Mouse (Mus musculus) urinary bladder, postnatal 25 days (tissue): ENCODE measurements around the gene Slc2a9.
A peak's percentile ranks its signal among the peaks of the same experiment; 100 is the strongest.

ENCODE experiments used
- DNase-seq: peaks from one replicate; pipeline ENCODE4 v3.0.0; 2022; ENCODE audit warnings: low spot score

The Slc2a9 gene

DNA sequence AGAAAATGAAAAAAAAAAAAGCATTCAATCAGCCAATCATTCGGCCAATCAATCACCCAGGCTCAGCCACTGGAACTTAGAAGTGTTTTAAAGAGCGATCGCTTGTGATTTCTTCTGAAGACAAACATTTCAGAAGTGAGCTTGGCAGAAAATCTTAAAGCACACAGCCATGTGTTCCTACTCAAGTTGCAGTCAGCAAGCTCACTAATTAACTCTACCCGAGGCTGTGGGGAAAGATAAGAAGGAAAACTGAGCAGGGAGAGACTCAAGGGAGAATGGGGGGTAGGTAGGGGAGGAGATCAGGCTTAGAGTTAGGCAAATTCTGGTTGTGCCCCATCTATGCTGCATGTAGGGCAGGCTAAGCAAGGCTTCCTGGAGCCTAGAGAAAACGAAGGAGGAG is 130.6 kb downstream of the Slc2a9 start:
- no peak for DNase-seq

DNA sequence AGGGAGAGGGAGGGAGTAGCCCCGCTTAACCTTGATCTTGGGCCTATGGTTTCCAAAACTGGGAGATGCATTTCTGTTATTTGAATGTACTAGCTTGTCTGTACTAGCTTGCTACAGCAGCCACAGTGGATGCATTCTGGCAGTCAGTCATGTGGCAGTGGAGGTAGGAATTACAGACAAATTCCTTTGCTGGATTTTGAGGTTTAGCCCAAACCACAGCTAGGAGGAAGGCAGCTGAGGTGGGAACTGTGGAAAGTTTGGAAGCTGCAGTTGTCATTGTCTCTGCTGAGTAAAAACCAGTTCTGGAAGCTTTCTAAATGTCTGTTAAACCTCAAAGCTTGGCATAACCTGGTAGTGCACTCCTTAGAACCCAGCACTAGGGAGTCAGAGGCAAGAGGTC is 131.6 kb downstream of the Slc2a9 start:
- DNase-seq, result no peak

DNA sequence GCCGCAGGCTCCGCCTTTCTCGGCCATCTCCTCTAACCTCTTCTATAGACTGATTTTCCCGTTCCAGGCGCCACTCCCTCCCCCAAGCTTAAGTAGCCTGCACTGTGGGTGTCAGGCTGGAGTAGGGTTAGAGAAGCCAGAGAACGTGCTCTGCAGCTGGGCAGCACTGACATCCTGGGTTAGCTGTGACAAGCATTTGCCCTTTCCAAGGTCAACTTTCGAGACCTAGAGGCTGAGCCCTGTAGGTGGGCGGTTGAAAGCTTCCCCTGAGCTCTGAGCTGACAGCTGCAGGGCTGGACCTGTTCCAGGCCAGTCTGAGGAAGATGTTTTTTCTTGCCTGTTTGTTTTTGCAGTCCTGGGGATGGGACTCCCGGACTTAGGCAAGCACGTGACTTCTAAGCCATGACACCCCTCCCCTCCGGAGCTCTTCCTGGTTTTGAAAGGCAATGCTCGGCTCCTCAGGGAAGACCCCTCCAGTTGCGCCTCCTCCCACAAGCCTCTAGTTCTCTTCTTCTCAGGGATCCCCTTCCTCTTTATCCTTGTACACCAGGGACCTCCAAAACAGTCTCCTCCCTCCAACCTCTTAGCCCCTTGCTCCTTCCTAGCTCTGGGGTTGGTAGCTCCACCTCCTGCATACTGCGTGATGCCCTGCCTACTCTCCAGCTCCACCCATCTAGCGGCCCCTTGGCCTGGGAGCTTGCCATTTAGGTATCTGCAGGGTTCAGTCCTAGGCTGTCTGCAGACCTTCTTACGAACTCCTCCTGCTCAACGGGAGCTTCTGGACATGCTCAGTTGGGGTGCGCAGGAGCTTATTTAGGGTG is 136.1 kb downstream of the Slc2a9 start:
- DNase-seq, result no peak

DNA sequence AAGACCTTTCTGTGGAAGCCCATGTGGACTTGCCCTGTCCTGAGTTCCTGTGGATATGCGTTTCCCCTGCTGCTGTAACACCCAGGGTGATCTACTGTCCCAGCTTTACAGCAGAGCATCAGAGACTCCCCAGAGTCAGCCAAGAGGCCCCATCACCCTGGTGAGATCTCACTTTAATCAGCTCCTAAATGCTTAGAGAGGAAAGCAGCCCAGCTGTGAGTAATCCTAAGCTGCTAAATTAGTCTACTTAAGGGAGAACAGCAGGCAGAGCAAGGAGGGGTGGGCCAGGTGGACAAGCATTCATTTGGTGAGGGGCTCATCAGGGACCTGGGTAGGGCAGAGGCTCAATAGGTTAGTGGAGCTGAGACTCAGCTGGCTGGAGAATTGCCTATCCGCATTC is 137.4 kb downstream of the Slc2a9 start:
- no peak for DNase-seq

GRCm38 (mm10) chr5:38364396-38364795 is 138.5 kb downstream of the Slc2a9 start:
- no peak for DNase-seq

GRCm38 (mm10) chr5:38359716-38360115 is 143.2 kb downstream of the Slc2a9 start:
- no peak for DNase-seq

DNA sequence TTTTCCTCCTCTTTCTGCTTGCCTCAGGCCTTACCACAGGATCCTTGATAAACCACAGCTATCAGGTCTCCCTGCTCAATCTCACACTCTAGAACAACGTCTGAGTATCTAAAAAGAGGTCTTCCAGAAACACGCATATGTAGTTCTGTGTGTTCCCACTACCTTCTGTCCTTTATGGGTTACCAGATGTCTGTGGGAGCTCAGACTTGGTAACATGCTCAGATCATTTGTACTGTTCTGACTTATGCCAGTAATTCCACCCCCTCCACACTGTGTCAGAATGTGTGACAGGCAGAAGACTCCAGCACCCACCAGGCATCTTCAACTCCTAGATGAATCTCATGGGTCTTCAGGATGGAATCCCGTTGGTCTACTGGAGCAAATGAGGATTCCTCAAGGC is 146.0 kb downstream of the Slc2a9 start:
- no peak for DNase-seq

DNA sequence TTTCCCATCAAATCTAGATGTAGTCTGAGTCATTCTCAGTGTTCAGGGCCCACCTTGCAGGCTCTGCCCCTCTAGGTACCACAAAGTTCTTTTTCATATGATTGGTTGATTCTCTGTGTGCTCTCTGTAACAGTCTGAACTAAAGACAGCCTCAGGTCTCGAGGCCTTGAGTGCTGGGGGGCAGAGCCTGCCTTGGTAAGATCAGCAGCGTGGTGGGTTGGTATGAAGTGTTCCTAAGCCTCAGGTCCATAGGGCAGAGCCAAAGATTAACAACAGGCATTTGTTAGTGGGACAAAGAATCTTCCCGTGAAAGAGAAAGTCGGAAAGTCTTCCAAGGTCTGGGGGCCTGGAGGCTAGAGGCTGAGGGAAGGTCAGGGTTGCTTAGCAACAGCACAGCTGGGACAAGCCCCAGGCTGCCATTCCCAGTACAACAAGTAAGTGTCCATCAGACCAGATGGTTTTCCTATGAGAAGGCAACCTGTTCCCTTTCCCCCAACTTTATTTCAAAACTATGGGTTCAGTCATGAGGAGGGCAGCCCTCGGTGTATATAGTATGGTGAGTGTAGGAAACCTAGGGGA is 152.5 kb downstream of the Slc2a9 start:
- no peak for DNase-seq

GRCm38 (mm10) chr5:38346646-38347432 is 156.1 kb downstream of the Slc2a9 start:
- DNase-seq, result peak; percentile 6

GRCm38 (mm10) chr5:38343101-38343500 is 159.8 kb downstream of the Slc2a9 start:
- no peak for DNase-seq

- no peak for DNase-seq
Measured at GRCm38 (mm10) chr5:38334582-38334981, 168.4 kb downstream of the Slc2a9 start.

DNA sequence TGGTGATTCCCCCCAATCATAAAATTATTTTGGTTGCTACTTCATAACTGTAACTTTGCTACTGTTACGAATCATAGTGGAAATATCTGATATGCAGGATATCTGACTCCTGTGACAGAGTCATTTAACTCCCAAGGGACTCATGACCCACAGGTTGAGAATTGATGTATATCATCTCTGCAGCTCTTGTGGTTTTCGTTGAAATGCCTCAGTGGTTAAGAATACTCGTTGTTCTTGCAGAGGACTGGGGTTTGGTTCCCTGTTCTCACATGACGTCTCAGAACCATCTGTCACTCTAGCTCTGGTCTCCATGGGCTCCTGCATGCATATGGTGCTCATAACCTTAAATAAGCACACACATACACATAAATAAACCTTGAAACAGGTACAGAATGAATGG is 169.6 kb downstream of the Slc2a9 start:
- DNase-seq, result no peak

DNA sequence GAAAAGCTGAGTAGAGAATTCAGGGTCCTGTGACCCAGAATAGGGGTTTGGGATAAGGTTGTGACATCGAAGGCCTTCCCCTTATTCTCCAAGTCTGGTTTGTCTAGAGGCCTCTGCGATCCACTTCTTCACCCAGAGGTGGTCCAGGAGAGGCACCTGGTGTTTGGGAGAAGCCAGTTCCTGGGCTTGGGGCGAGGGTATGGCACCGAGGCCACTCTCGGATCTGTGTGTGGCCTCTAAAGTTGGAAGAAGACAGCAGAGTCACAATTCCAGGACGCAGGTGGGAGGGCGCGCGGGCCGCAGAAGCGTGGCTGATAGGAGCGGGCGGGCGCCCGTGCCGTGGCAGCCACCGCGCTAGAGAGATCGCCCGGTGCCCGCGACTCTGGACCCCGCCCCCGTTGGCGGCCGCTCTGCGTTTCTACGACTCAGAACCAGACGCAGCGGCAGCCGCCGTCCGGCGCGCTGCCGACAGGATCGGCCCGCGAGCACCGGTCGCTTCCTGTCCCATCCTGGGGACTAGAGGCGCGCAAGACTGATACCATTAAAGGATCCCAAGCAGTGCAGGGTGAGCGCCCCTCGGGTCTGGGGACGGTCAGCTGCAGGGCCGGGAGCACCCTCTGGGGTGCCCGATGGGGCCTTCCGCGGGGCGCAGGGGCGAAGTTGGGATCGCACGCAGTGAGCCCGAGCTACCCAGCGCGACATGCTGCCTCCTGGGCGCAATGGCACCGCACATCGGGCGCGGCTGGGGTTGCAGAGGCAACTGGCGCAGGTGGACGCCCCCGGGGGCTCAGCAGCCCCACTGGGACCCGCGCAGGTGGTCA is 183.8 kb downstream of the Slc2a9 start, which contains the start of gene Drd5:
Drd5 (plus strand) TSS at position 402 of the 821 bp plus-strand sequence.
- no peak for DNase-seq

- no peak for DNase-seq
Measured at GRCm38 (mm10) chr5:38309795-38310194, 193.1 kb downstream of the Slc2a9 start.

- peak; percentile 21 for DNase-seq
Measured at GRCm38 (mm10) chr5:38308873-38309272, 194.1 kb downstream of the Slc2a9 start.

DNA sequence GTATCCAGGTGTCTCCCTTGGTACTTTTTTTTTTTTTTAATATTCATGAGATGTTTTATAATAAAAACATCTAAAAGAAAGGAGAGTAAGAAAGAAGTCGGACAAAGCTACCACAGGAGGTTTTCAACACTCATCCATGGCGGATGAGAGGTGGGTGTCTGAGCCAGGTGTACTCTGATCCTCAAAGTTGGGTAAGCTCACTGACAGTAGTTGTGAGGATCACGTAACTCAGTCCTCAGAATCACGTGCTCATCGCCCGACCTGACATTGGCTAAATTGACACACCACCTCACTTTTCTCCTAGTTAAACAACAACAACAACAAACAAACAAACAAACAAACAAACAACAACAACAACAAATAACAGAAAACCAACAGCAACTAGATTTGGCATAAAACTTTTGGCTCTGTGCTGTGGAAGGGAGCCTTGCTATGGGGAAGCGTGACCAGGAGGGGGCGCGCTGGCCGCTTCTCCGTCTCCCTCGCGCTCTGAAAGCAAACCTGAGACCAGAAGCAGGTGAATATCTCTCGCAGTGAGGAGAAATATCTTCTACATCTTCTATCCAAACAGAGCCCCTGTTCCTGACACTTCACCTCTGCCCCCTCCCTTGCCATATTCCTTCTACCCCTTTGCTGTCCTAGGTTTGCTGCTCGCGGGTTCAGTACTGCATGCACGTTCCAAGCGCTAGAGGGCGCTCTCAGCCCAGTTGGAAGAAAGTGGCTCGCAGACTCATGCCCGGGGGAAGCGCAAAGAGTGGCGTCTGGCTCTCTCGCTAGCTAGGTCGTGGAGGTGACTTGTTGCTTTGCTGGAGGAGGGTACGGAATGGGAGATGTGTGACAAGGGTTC is 195.5 kb downstream of the Slc2a9 start:
- peak; percentile 91 for DNase-seq

DNA sequence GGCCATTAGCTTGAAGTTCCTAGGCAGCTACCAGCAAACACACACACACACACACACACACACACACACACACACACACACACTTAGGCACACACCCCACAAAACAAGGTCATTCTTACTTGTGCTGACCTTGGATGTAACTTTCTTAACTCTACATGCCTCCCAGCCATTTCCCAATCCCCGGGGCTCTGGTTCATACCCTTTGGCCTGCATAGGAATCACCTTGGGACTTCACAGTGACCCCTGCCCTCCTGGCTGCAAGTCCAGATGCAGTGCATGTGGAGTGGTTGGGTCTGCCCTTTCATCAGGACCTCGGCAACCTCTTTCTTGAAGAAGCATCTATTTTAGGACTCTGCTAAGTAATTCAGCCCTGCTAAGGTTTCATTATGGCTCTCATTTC is 197.7 kb downstream of the Slc2a9 start:
- DNase-seq, result no peak

DNA sequence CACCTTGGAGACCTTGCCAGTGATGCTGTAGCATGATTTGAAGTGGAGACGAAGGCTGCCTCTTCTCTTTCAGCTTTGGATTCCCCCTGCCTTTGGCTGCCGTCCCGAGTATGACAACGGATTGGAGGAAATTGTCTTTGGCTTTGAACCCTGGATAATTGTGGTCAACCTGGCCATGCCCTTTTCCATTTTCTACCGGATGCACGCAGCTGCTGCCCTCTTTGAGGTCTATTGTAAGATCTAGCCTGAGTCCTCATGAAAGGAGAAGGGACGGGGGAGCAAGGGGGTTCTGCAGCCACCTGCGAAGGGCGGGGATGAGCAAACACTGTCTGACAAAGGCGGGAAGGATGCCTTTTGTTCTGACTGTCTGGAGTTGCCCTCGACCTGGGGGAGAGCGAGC is 200.3 kb downstream of the Slc2a9 start:
- DNase-seq, result no peak

DNA sequence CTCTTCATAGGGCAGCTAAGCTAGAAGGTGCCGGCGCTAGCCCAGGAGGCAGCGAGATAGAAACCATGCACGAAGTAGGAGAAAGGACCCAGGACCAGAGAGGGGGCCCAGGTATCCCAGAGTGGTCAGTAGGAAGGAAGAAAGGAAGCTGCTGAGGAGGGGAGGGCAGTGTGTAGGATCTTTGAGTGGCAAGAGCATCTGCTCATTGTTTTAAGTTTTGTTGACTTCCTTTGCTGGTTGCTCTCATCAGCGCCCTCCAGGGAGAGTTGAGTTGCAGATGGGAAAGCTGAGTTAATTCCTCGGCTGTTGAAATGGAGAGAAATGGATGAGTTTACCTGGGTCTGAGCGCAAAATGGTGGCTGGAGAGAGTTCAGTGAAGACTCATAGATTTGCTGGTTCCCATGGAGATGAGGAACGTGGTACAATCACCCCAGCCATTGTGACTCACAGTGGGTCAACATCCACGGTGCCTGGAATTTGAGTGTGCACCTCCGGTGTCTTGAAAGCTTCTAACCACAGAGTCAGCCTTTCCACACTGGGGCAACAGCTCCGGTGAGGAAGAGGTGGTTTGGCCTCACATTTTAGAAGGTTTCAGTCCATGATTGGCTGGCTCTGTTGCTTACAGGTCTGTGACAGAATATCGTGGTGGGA is 201.1 kb downstream of the Slc2a9 start:
- DNase-seq, result no peak
